Mouse (Mus musculus) layer of hippocampus, adult 11-12 months (tissue): ENCODE results near the gene Catip.

Source experiments
- DNase-seq: peaks from one replicate; pipeline ENCODE4 v3.0.0; 2022; ENCODE audit warnings: low spot score

Catip gene

GRCm38 (mm10) chr1:74343161-74343560, 18.7 kb upstream of the Catip start:
- DNase-seq, result no peak

GRCm38 (mm10) chr1:74344163-74344916, 17.6 kb upstream of the Catip start:
- DNase-seq, result no peak

GRCm38 (mm10) chr1:74351185-74351769, 10.6 kb upstream of the Catip start:
- no peak for DNase-seq

- DNase-seq, result no peak
Measured at GRCm38 (mm10) chr1:74352532-74353096, 9.3 kb upstream of the Catip start.

- DNase-seq, result no peak
Measured at GRCm38 (mm10) chr1:74353453-74354229, 8.3 kb upstream of the Catip start.

- DNase-seq, result no peak
Measured at GRCm38 (mm10) chr1:74357531-74357930, 4.4 kb upstream of the Catip start.

GRCm38 (mm10) chr1:74359952-74360517, 1.9 kb upstream of the Catip start:
- no peak for DNase-seq

GRCm38 (mm10) chr1:74362325-74363229, 669 bp downstream of the Catip start:
- DNase-seq, result no peak

GRCm38 (mm10) chr1:74363437-74363836, 1.5 kb downstream of the Catip start:
- no peak for DNase-seq

GRCm38 (mm10) chr1:74364270-74364669, 2.4 kb downstream of the Catip start:
- no peak for DNase-seq

GRCm38 (mm10) chr1:74367886-74368645, 6.2 kb downstream of the Catip start:
- DNase-seq, result peak; percentile 61

GRCm38 (mm10) chr1:74370040-74370439, 8.1 kb downstream of the Catip start:
- no peak for DNase-seq

- DNase-seq, result no peak
Measured at GRCm38 (mm10) chr1:74373372-74373771, 11.5 kb downstream of the Catip start.

- DNase-seq, result peak; percentile 58
Measured at GRCm38 (mm10) chr1:74374980-74375379, 13.1 kb downstream of the Catip start, which contains the start of gene Slc11a1. TSS of gene Slc11a1 (plus strand) at chr1:74375195.

GRCm38 (mm10) chr1:74375561-74375960, 13.7 kb downstream of the Catip start:
- no peak for DNase-seq

- DNase-seq, result no peak
Measured at GRCm38 (mm10) chr1:74376396-74376795, 14.5 kb downstream of the Catip start.

GRCm38 (mm10) chr1:74379058-74379504, 17.2 kb downstream of the Catip start:
- DNase-seq, result no peak

- no peak for DNase-seq
Measured at GRCm38 (mm10) chr1:74380484-74380883, 18.6 kb downstream of the Catip start.

- DNase-seq, result no peak
Measured at GRCm38 (mm10) chr1:74381588-74382021, 19.7 kb downstream of the Catip start.

- no peak for DNase-seq
Measured at GRCm38 (mm10) chr1:74383385-74383784, 21.5 kb downstream of the Catip start.
